Mouse (Mus musculus): ENCODE data around the gene Casp3. TPM values are rescaled to one million over a fixed set of nuclear protein-coding genes. Genes with fewer than 3 reads are reported as not detected.

Casp3 gene
- polyA plus RNA-seq, 1 experiment from 2014 or later, result 168 TPM

Other genes starting within 250 kb of the Casp3 start
- 12.4 and 14.1 TPM in 2 replicates for gene Acsl1, start 146.3 kb upstream of the Casp3 start, polyA plus RNA-seq (2016; fragmentation: Nextera tagmentation; extraction: Ambion mirVana)
- gene Cenpu, start 65.3 kb upstream of the Casp3 start, polyA plus RNA-seq (2016; fragmentation: Nextera tagmentation; extraction: Ambion mirVana), result 16.2 and 18.1 TPM in 2 replicates
- 8.4 and 14.4 TPM in 2 replicates for gene Primpol, start 79 bp upstream of the Casp3 start, polyA plus RNA-seq (2016; fragmentation: Nextera tagmentation; extraction: Ambion mirVana)
- gene Irf2, start 122.4 kb downstream of the Casp3 start, polyA plus RNA-seq (2016; fragmentation: Nextera tagmentation; extraction: Ambion mirVana), result 11.5 and 11.9 TPM in 2 replicates

Measured in hindbrain, embryonic 12.5 days (tissue).